Mouse (Mus musculus) forebrain, postnatal 0 days (tissue): ENCODE data around the gene Flvcr2. TPM values are rescaled to one million over a fixed set of nuclear protein-coding genes. Genes with fewer than 3 reads are reported as not detected.
"Not testable (repeated sequence)": the region's sequence is repeated elsewhere in the genome, so short reads cannot be mapped to it uniquely, and the experiment has no call there.

Source experiments
- ATAC-seq: fragments of 200-750 bp; cut with Nextera tagmentation; 2 replicates; pipeline ENCODE4 v1.8.0; 2017; ENCODE audit warnings: mild to moderate bottlenecking, moderate library complexity
- DNase-seq: peaks from one replicate; pipeline ENCODE4 v3.0.0-alpha.2; 2015
- H3K27ac ChIP-seq: fragments of 300-500 bp; sonication (generic); 2 replicates; pipeline ENCODE4 v1.5.1; 2014; ENCODE audit warnings: low read depth, mild to moderate bottlenecking, antibody characterized with exemption, low read length, moderate library complexity, mixed read lengths
- H3K27me3 ChIP-seq: fragments of 300-500 bp; sonication (generic); 2 replicates; pipeline ENCODE4 v1.6.1; 2014; ENCODE audit warnings: mild to moderate bottlenecking, low read length, mixed read lengths; ENCODE audit not compliant: insufficient read depth
- H3K36me3 ChIP-seq: fragments of 300-500 bp; sonication (generic); 2 replicates; pipeline ENCODE4 v1.6.1; 2014; ENCODE audit warnings: mild to moderate bottlenecking, moderate library complexity; ENCODE audit not compliant: insufficient read depth
- H3K4me1 ChIP-seq: fragments of 300-500 bp; sonication (generic); 2 replicates; pipeline ENCODE4 v1.6.1; 2014; ENCODE audit warnings: antibody characterized with exemption; ENCODE audit not compliant: insufficient read depth
- H3K4me2 ChIP-seq: fragments of 300-500 bp; sonication (generic); 2 replicates; pipeline ENCODE4 v1.6.1; 2014; ENCODE audit warnings: low read depth, mild to moderate bottlenecking, moderate library complexity
- H3K4me3 ChIP-seq: fragments of 300-500 bp; sonication (generic); 2 replicates; pipeline ENCODE4 v1.5.1; 2014; ENCODE audit warnings: low read depth, low read length, mixed read lengths
- H3K9ac ChIP-seq: fragments of 300-500 bp; sonication (generic); 2 replicates; pipeline ENCODE4 v1.6.1; 2014; ENCODE audit warnings: mild to moderate bottlenecking
- H3K9me3 ChIP-seq: fragments of 300-500 bp; sonication (generic); 2 replicates; pipeline ENCODE4 v1.6.1; 2016; ENCODE audit warnings: low read length
- CTCF ChIP-seq: sonication (generic); IDR thresholded peaks from 2 replicates; pipeline ENCODE4 v1.5.1; 2016; ENCODE audit warnings: antibody characterized with exemption, control low read depth, low read depth
- WGBS: fragments of 180-500 bp; shearing (Covaris S2); extraction: QIAGEN DNeasy Blood & Tissue Kit; methylation state at CpG from one replicate; pipeline ENCODE4 v1.1.7; 2014; 5-methylcytosine and 5-hydroxymethylcytosine counted together
- polyA plus RNA-seq: library from polyadenylated mRNA; unstranded; fragments of >200 nt; fragmentation: Nextera tagmentation; extraction: Ambion mirVana; gene quantifications from 2 replicates; pipeline ENCODE4 v1.2.1, GENCODE M21; 2015
- total RNA-seq: library from RNA; depleted of rRNA; stranded (reverse); fragments of >200 nt; gene quantifications from 2 replicates; pipeline ENCODE4 v1.2.3, GENCODE M21; 2014; rRNA removed

The Flvcr2 gene
- total RNA-seq (5.5 and 6.9 TPM in 2 replicates), polyA plus RNA-seq (3.4 and 4.0 TPM in 2 replicates)

DNA sequence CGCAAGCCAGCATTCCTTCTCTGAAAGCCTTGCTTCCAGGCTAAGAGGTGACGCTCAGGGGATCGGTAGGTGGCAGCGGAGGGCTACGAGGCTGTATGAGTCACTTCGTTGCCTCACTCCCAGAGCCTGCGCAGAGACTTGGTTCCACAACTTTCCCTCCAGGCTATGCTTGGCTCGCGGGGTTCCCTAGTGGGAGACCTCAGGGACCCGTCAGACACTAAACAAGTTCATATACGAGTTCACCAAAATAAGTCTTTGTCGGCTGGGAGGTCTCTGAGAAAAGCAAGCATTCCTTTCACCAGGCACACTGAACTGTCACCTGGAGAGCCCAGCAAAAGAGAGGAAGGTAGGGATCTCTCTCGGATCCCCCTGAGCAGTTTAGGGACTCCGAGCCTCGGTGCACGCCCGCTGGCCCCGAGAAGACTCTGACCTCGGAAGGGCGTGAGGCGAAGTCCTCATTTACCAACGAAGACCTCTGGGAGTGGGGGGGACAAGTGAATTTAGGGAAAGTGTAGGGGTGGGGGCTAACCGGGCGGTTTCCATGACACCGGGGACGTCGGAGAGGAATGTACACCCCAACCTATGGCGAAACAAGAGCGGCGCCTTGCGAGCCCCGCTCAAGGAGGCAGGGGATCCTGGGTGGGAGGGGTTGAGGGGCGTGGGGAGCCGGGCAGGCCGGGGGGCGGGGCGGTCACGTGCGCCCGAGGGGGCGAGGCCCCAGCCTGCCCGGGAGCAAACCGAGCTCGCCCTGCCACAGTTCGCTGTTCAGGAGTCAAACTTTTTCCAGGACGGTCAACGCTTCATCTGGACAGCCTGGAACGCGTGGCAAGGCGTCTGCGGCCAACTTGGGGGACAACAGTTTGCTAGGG lies at the start of gene Flvcr2:
Gene Flvcr2 (plus strand): TSS at position 713 of the 869 bp plus-strand sequence.
- peaks cover 3% of the 10 kb centered on the region; the same call in 1 of the 2 replicates for H3K27me3 ChIP-seq
- H3K4me3 ChIP-seq = peak within 1 kb of the TSS; percentile 40
- TF ChIP-seq CTCF = peak; percentile 82
- WGBS = 1% methylated on average over 50 of the region's 51 CpGs
- peaks cover 4% of the 10 kb centered on the region for H3K4me1 ChIP-seq
- DNase-seq (peak; percentile 78), ATAC-seq (peak; percentile 94)
- peak within 1 kb of the TSS; percentile 31 for H3K9ac ChIP-seq
- no peak within 1 kb of the TSS for H3K27ac ChIP-seq
- no peaks in the 10 kb centered on the region for H3K36me3 ChIP-seq
- H3K4me2 ChIP-seq = peak within 1 kb of the TSS; percentile 86
- no peaks in the 10 kb centered on the region for H3K9me3 ChIP-seq

DNA sequence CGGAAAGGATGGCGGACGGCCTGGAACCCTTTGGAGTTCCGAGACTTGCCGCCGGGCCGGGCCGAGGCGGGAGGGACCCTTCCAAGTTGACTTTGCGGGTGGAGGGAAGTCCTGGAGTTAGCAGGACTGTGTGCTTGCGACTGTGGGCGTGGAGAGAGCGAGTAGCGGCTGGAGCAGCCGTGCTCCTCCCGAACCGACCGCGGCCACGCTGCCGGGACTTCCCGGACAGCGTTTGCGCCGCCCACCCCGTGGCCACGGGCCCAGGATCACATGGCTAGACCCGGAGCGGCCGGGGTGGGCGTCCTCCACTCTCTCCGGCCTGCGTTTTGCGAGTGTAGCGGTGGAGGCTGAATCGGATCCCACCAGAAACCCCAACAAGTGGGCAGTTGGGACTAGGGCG lies 48.2 kb upstream of the Flvcr2 start:
- ATAC-seq = peak; percentile 84
- not testable (repeated sequence) for H3K27ac ChIP-seq, H3K27me3 ChIP-seq, H3K9ac ChIP-seq, H3K36me3 ChIP-seq, DNase-seq, H3K9me3 ChIP-seq, H3K4me1 ChIP-seq, H3K4me3 ChIP-seq
- WGBS = 38% methylated on average over 10 of the region's 37 CpGs
- H3K4me2 ChIP-seq = peak overlapping the region; percentile 23; the same call in 1 of the 2 replicates

DNA sequence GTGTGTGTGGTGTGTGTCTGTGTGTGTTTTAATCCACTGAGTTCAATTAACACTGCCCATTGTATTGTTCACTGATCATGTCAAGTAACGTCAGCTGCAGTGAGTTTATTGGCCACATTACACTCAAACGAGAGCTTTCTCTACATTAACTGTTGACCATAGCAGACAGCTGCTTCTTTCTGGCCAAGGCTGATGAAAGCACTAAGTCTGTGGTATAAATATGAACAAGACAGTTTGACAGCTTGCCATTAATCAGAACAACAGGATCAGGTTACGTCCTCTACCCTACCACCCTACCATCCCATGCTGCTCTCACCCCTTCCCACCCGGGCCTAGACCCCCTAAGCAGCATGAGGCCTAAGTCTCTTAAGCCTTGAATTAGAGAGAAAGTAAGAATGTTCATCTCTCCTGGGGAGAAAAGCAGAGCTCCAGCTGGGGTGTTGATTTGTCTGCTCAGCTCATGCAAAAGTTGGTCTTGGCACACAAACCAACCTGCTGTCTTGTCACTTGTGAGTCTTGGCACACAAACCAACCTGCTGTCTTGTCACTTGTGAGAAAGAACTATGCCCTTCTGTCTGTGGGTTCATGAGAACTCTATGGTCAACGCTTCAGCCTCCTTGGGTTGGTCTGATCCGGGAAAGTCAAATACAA lies 46.0 kb upstream of the Flvcr2 start:
- WGBS = 49% methylated on average over 6 of the region's 6 CpGs
- Histone ChIP-seq H3K27ac (no peak overlapping the region), H3K4me2 (no peak overlapping the region), H3K27me3 (0 out of 2 replicates have a peak, but pooled peaks cover 5% of the 10 kb centered on the region), H3K9ac (no peak overlapping the region), H3K4me1 (no peaks in the 10 kb centered on the region), H3K4me3 (no peak overlapping the region), H3K9me3 (no peaks in the 10 kb centered on the region), H3K36me3 (no peaks in the 10 kb centered on the region)
- DNase-seq (peak; percentile 29), ATAC-seq (peak; percentile 14; the same call in 1 of the 2 replicates)
- TF ChIP-seq CTCF = no peak

DNA sequence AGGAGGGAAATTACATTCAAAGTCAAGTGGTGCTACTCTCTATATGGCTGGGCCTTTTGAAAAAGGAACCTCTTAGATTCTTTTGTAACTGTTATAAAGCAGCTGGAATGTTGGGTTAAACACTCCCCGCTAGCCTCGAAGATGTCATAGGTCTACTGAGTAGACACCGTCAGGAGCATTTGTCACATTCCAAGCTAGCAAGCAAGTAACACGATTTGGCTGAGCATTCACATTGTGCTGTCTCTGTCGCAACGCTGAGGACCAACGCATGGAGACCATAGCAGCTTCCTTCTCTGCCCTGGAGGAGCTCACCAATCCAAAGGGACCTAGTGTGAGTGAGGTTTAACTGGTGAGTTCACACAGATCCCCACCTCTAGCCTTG lies 45.5 kb upstream of the Flvcr2 start:
- no peak overlapping the region for H3K4me2 ChIP-seq
- WGBS = 81% methylated on average over 7 of the region's 7 CpGs
- no peak overlapping the region for H3K4me3 ChIP-seq
- TF ChIP-seq CTCF = no peak
- no peak overlapping the region for H3K9ac ChIP-seq
- H3K4me1 ChIP-seq = no peaks in the 10 kb centered on the region
- no peaks in the 10 kb centered on the region for H3K36me3 ChIP-seq
- ATAC-seq = no peak
- 0 out of 2 replicates have a peak, but pooled peaks cover 5% of the 10 kb centered on the region for H3K27me3 ChIP-seq
- no peaks in the 10 kb centered on the region for H3K9me3 ChIP-seq
- no peak for DNase-seq
- no peak overlapping the region for H3K27ac ChIP-seq

DNA sequence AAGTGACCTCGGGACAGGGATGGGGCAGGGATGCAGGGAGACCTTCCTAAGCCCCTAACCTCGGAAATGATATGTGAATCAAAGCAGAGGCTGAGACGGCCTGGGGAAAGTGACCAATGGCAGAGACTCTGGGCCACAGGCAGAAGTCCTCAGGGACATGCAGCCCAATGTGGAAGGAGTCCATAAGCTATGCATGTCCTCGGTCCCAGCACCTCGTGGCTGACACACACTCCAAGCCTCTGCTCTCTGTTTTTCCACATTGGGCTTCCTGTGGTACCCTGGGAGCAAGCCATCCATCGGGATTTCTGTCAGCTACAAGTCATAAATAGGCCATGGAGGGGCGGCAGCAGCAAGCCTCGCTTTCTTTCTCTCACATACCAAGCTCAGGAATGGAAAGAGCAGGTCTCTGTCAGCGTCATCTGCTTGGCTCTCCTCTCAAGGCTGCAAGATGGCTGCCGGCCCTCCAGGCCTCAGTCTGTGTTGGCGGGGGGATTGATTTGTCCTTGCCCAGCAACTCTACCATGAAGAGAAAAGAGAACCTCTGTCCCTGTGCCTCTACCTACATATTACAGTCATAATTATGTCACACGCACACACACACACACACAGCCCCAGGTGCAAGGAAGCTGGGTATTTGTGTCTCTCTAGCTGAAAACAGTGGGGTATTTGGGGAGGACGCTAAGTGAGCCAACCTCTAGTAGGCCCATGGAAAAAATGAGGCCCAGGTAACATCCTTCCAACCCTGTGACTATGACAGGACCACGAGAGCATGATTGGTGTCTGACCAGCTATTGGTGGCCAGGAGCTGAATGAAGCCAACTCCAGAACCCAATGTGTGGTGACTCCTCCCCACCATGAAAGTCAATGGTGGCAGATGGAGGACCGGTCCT lies 43.9 kb upstream of the Flvcr2 start:
- Histone ChIP-seq H3K27ac (no peak overlapping the region), H3K9me3 (no peaks in the 10 kb centered on the region), H3K4me1 (no peaks in the 10 kb centered on the region), H3K4me2 (no peak overlapping the region), H3K36me3 (no peaks in the 10 kb centered on the region), H3K27me3 (0 out of 2 replicates have a peak, but pooled peaks cover 5% of the 10 kb centered on the region), H3K9ac (no peak overlapping the region), H3K4me3 (no peak overlapping the region)
- ATAC-seq (no peak), DNase-seq (no peak)
- 79% methylated on average over 15 of the region's 15 CpGs for WGBS
- TF ChIP-seq CTCF = no peak

DNA sequence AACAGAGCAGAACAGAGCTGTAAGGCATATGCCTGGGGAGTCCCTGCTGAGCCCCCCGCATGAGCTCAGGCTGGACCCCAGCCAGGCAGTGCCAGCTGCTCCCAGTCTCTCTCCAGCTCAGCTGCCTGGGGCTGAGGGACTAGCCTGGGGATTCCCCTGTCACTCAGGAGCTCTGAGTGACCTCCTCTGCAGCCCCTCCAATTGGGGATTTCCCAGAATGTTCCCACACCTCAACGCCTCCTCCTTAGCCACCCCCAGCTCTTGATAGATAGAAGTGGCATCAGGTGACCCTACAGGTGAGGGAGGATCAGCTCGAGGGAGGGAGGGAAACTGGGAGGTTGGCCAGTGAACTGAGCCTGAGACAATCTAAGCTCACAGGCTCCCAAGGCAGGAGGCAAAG lies 42.8 kb upstream of the Flvcr2 start:
- ATAC-seq = peak; percentile 64

More for the DNA sequence above, 42.8 kb upstream of the Flvcr2 start:
- 51% methylated on average over 3 of the region's 3 CpGs for WGBS
- no peak for TF ChIP-seq CTCF
- Histone ChIP-seq H3K4me3 (no peak overlapping the region), H3K4me1 (no peaks in the 10 kb centered on the region), H3K9me3 (no peaks in the 10 kb centered on the region), H3K36me3 (no peaks in the 10 kb centered on the region), H3K4me2 (no peak overlapping the region), H3K27me3 (0 out of 2 replicates have a peak, but pooled peaks cover 5% of the 10 kb centered on the region), H3K9ac (no peak overlapping the region), H3K27ac (no peak overlapping the region)
- peak; percentile 37 for DNase-seq
